ENCODE assay signal across 25 mouse cellular contexts in genomic region chr9:107994464-107994863, GRCm38 (mm10). TPM values are rescaled to one million over a fixed set of nuclear protein-coding genes. Genes with fewer than 3 reads are reported as not detected.
DNase-seq lines count a peak whose midpoint lies in the region; ATAC-seq lines count a peak whose summit lies in the region.
"Had no signal": no experiment of that assay in that cellular context is flagged by ENCODE, and none has a peak within 500 bp of the region (broad histone marks: within the 10 kb centered on the region; RNA-seq: fewer than 3 reads in every experiment).

No protein-coding gene starts in this region.

- peaks cover 13% of the 10 kb centered on the region for H3K4me1 ChIP-seq in heart, embryonic 12.5 days (replicated peaks)
- H3K4me1 ChIP-seq in liver, embryonic 13.5 days (replicated peaks), result peaks cover 16% of the 10 kb centered on the region
- H3K4me1 ChIP-seq: kidney, embryonic 15.5 days; limb, embryonic 12.5 days had no signal

- no peaks in the 10 kb centered on the region for H3K36me3 ChIP-seq in heart, embryonic 12.5 days
- no peaks in the 10 kb centered on the region for H3K36me3 ChIP-seq in liver, embryonic 13.5 days
- H3K36me3 ChIP-seq: forebrain, embryonic 10.5 days; kidney, embryonic 15.5 days; limb, embryonic 12.5 days had no signal

- intact Hi-C loops in heart, postnatal 36 days (cut with DNase I), result no loop called here

- no peak for ATAC-seq in heart, embryonic 12.5 days (ENCODE audit: insufficient number of reproducible peaks, low FRiP score)
- no peak for ATAC-seq in liver, embryonic 13.5 days (ENCODE audit: low read depth)
- ATAC-seq in common myeloid progenitor, adult 5-6 weeks (replicated peaks; ENCODE audit: low read depth, poor library complexity, severe bottlenecking), result peak; percentile 57
- ATAC-seq: hindbrain, embryonic 16.5 days; intestine, embryonic 16.5 days; midbrain, embryonic 16.5 days had no signal

- 0 out of 2 replicates have a peak, but pooled peaks cover 3% of the 10 kb centered on the region for H3K27me3 ChIP-seq in heart, embryonic 12.5 days (replicated peaks)
- 0 out of 2 replicates have a peak, but pooled peaks cover 4% of the 10 kb centered on the region for H3K27me3 ChIP-seq in liver, embryonic 13.5 days
- H3K27me3 ChIP-seq: kidney, embryonic 15.5 days; limb, embryonic 12.5 days had no signal

- no peak overlapping the region for H3K4me3 ChIP-seq in heart, embryonic 12.5 days
- H3K4me3 ChIP-seq in liver, embryonic 13.5 days (replicated peaks), result no peak overlapping the region
- H3K4me3 ChIP-seq: forebrain, embryonic 10.5 days; kidney, embryonic 15.5 days; limb, embryonic 12.5 days had no signal

- 0 out of 2 replicates have a peak overlapping the region, but pooled peaks have one; percentile 10 for H3K9ac ChIP-seq in heart, embryonic 12.5 days
- H3K9ac ChIP-seq in liver, embryonic 13.5 days, result no peak overlapping the region
- H3K9ac ChIP-seq: kidney, embryonic 15.5 days; limb, embryonic 12.5 days had no signal

- no peak for DNase-seq in heart, postnatal 36 days
- DNase-seq in liver, embryonic 13.5 days, result no peak
- DNase-seq in liver, result no peak
- DNase-seq in cerebellum, adult 18-20 months, result no peak
- DNase-seq in adrenal gland, postnatal 10 days, result no peak
- DNase-seq: adrenal gland, adult 8-10 months; cerebellum, postnatal 14 days; embryo, embryonic 11 days; lung, postnatal 10 days; right cerebral cortex, postnatal 14 days; spleen, adult 18-20 months; thymus, adult 18-20 months; thymus, postnatal 4 days had no signal

- 0 out of 2 replicates have a peak overlapping the region, but pooled peaks have one; percentile 5 for H3K27ac ChIP-seq in heart, embryonic 12.5 days (ENCODE audit: poor library complexity, severe bottlenecking)
- 0 out of 2 replicates have a peak overlapping the region, but pooled peaks have one; percentile 15 for H3K27ac ChIP-seq in liver, embryonic 13.5 days
- H3K27ac ChIP-seq: forebrain, embryonic 10.5 days; kidney, embryonic 15.5 days; limb, embryonic 12.5 days had no signal

- no peak overlapping the region for H3K4me2 ChIP-seq in heart, embryonic 12.5 days
- no peak overlapping the region for H3K4me2 ChIP-seq in liver, embryonic 13.5 days
- H3K4me2 ChIP-seq: kidney, embryonic 15.5 days; limb, embryonic 12.5 days had no signal

- H3K9me3 ChIP-seq in heart, embryonic 12.5 days (replicated peaks), result no peaks in the 10 kb centered on the region
- no peaks in the 10 kb centered on the region for H3K9me3 ChIP-seq in liver, embryonic 13.5 days (replicated peaks)
- H3K9me3 ChIP-seq: forebrain, embryonic 10.5 days; kidney, embryonic 15.5 days; limb, embryonic 12.5 days had no signal

- 28% methylated on average over 2 of the region's 2 CpGs for WGBS in heart, embryonic 12.5 days
- 19% methylated on average over 2 of the region's 2 CpGs for WGBS in liver, embryonic 13.5 days (ENCODE audit: insufficient replicate concordance)

RNA-seq across cellular contexts. Expression of gene Gm20662, which starts 1.7 kb away (rescaled TPM):
- polyA plus RNA-seq in heart, embryonic 12.5 days (2016; fragmentation: Nextera tagmentation; extraction: Ambion mirVana), result 1.5 TPM in 2 replicates
- 1 to 10 TPM; 1.4 to 1.5 TPM for total RNA-seq in heart, postnatal 36 days (2021)
- polyA plus RNA-seq in liver, embryonic 13.5 days (2015; fragmentation: Nextera tagmentation; extraction: Ambion mirVana), result 0.44 and 0.48 TPM in 2 replicates
- not detected in 2 replicates for total RNA-seq in common myeloid progenitor, adult 5-6 weeks (2017)
- total RNA-seq in adrenal gland, postnatal 10 days (2021), result 1 to 10 TPM; 1.1 to 1.6 TPM
- total RNA-seq: gastrocnemius, adult 18-20 months had no signal
- polyA plus RNA-seq: forebrain, embryonic 10.5 days had no signal

RNA-seq across cellular contexts. Expression of gene Cdhr4, which starts 2.2 kb away (rescaled TPM):
- polyA plus RNA-seq in heart, embryonic 12.5 days (2016; fragmentation: Nextera tagmentation; extraction: Ambion mirVana), result 6.8 and 11.4 TPM in 2 replicates
- 1 to 10 TPM in 1 of 2 experiments, under 1 TPM in 1; 0.14 to 1.0 TPM for total RNA-seq in heart, postnatal 36 days (2021)
- 1.1 and 1.2 TPM in 2 replicates for polyA plus RNA-seq in liver, embryonic 13.5 days (2015; fragmentation: Nextera tagmentation; extraction: Ambion mirVana)
- total RNA-seq in common myeloid progenitor, adult 5-6 weeks (2017), result 0.18 TPM in 1 of 2 replicates, not detected in the other
- 1 to 10 TPM; 1.7 to 2.6 TPM for total RNA-seq in adrenal gland, postnatal 10 days (2021)
- total RNA-seq: gastrocnemius, adult 18-20 months; neutrophil, adult 5-6 weeks had no signal
- polyA plus RNA-seq: C2C12 had no signal

RNA-seq across cellular contexts. Expression of gene Ip6k1, which starts 7.8 kb away (rescaled TPM):
- 50.2 and 52.4 TPM in 2 replicates for polyA plus RNA-seq in heart, embryonic 12.5 days (2016; fragmentation: Nextera tagmentation; extraction: Ambion mirVana)
- 10 to 100 TPM; 45.2 to 48.0 TPM for total RNA-seq in heart, postnatal 36 days (2021)
- polyA plus RNA-seq in liver, embryonic 13.5 days (2015; fragmentation: Nextera tagmentation; extraction: Ambion mirVana), result 29.3 and 30.9 TPM in 2 replicates
- total RNA-seq in common myeloid progenitor, adult 5-6 weeks (2017), result 29.5 and 169 TPM in 2 replicates
- total RNA-seq in adrenal gland, postnatal 10 days (2021), result 10 to 100 TPM; 88.7 to 97.3 TPM

RNA-seq across cellular contexts. Expression of gene Inka1, which starts 8.8 kb away (rescaled TPM):
- 41.9 and 43.9 TPM in 2 replicates for polyA plus RNA-seq in heart, embryonic 12.5 days (2016; fragmentation: Nextera tagmentation; extraction: Ambion mirVana)
- 10 to 100 TPM; 10.3 to 11.8 TPM for total RNA-seq in heart, postnatal 36 days (2021)
- 55.7 and 60.5 TPM in 2 replicates for polyA plus RNA-seq in liver, embryonic 13.5 days (2015; fragmentation: Nextera tagmentation; extraction: Ambion mirVana)
- 38.5 and 45.8 TPM in 2 replicates for total RNA-seq in common myeloid progenitor, adult 5-6 weeks (2017)
- 10 to 100 TPM; 18.6 to 18.7 TPM for total RNA-seq in adrenal gland, postnatal 10 days (2021)

RNA-seq across cellular contexts. Expression of gene Gm20661, which starts 11.6 kb away (rescaled TPM):
- polyA plus RNA-seq in heart, embryonic 12.5 days (2016; fragmentation: Nextera tagmentation; extraction: Ambion mirVana), result 4.4 and 5.2 TPM in 2 replicates
- under 1 TPM; 0.25 to 0.30 TPM for total RNA-seq in heart, postnatal 36 days (2021)
- polyA plus RNA-seq in liver, embryonic 13.5 days (2015; fragmentation: Nextera tagmentation; extraction: Ambion mirVana), result 0.53 and 0.56 TPM in 2 replicates
- not detected in 2 replicates for total RNA-seq in common myeloid progenitor, adult 5-6 weeks (2017)
- total RNA-seq in adrenal gland, postnatal 10 days (2021), result under 1 TPM; 0.48 to 0.85 TPM
- total RNA-seq: gastrocnemius, adult 18-20 months; neutrophil, adult 5-6 weeks had no signal
- polyA plus RNA-seq: C2C12; large intestine, adult 2 months had no signal
